Comparison of ENCODE assay signal across 12 mouse cellular contexts in the genomic region with DNA sequence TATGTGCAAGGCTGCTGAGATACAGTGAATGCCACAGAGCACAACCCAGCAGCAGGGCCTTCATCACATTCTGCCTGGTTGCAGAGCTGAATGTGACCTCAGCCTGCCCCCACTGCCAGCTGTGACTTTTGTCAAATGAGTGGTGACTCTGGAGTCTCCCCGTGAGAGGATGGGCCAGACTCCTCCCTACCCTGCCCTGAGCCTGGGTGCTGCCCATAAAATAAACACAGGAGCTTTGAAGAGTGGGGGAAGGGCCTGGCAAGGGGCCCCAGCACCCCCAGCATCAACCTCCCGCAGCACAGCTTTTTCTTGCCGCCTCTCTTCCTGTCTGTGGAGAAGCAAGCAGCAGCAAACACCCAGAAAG.
DNase-seq lines count a peak whose midpoint lies in the region; ATAC-seq and TF ChIP-seq lines count a peak whose summit lies in the region.
"Had no signal": no experiment of that assay in that cellular context is flagged by ENCODE, and none has a peak within 500 bp of the region (broad histone marks: within the 10 kb centered on the region; RNA-seq: fewer than 3 reads in every experiment).

No protein-coding gene starts in this region.

- no peaks in the 10 kb centered on the region for H3K9me3 ChIP-seq in forebrain, embryonic 10.5 days
- H3K9me3 ChIP-seq in forebrain, embryonic 11.5 days (ENCODE audit: control insufficient read depth, low read length) = no peaks in the 10 kb centered on the region
- no peaks in the 10 kb centered on the region for H3K9me3 ChIP-seq in hindbrain, postnatal 0 days (ENCODE audit: low read length)
- no peaks in the 10 kb centered on the region for H3K9me3 ChIP-seq in stomach, embryonic 14.5 days (ENCODE audit: control insufficient read depth, low read depth, low read length)
- H3K9me3 ChIP-seq: midbrain, embryonic 12.5 days had no signal

- no peak overlapping the region for H3K9ac ChIP-seq in forebrain, embryonic 11.5 days (ENCODE audit: low read length)
- H3K9ac ChIP-seq in hindbrain, postnatal 0 days (replicated peaks; ENCODE audit: low read length) = no peak overlapping the region
- no peak overlapping the region for H3K9ac ChIP-seq in stomach, embryonic 14.5 days (replicated peaks; ENCODE audit: low read depth, low read length)
- H3K9ac ChIP-seq: midbrain, embryonic 12.5 days had no signal

- WGBS in forebrain, embryonic 10.5 days = 67% methylated on average over 3 of the region's 3 CpGs
- 72% methylated on average over 3 of the region's 3 CpGs for WGBS in forebrain, embryonic 11.5 days
- 42% methylated on average over 3 of the region's 3 CpGs for WGBS in hindbrain, postnatal 0 days
- WGBS in stomach, embryonic 14.5 days = 7% methylated on average over 3 of the region's 3 CpGs

- peak overlapping the region; percentile 60 for H3K27ac ChIP-seq in forebrain, embryonic 10.5 days
- no peak overlapping the region for H3K27ac ChIP-seq in forebrain, embryonic 11.5 days (ENCODE audit: low read depth, low read length)
- H3K27ac ChIP-seq in hindbrain, postnatal 0 days = peak overlapping the region; percentile 54
- peak overlapping the region; percentile 72; the same call in 1 of the 2 replicates for H3K27ac ChIP-seq in stomach, embryonic 14.5 days (ENCODE audit: low read length)

- no peak for ATAC-seq in forebrain, embryonic 11.5 days (replicated peaks; ENCODE audit: low FRiP score)
- peak; percentile 36; the same call in 1 of the 2 replicates for ATAC-seq in hindbrain, postnatal 0 days
- peak; percentile 70 for ATAC-seq in stomach, embryonic 14.5 days (ENCODE audit: insufficient number of reproducible peaks, insufficient read depth, low FRiP score, low read depth)
- ATAC-seq: Patski had no signal

- no peaks in the 10 kb centered on the region for H3K27me3 ChIP-seq in forebrain, embryonic 10.5 days (ENCODE audit: poor library complexity, severe bottlenecking)
- no peaks in the 10 kb centered on the region for H3K27me3 ChIP-seq in forebrain, embryonic 11.5 days (ENCODE audit: control insufficient read depth, insufficient read depth, low read length)
- no peaks in the 10 kb centered on the region for H3K27me3 ChIP-seq in hindbrain, postnatal 0 days (ENCODE audit: insufficient read depth, low read length)
- no peaks in the 10 kb centered on the region for H3K27me3 ChIP-seq in stomach, embryonic 14.5 days (ENCODE audit: control insufficient read depth, insufficient read depth, low read length)
- H3K27me3 ChIP-seq: midbrain, embryonic 12.5 days; Patski had no signal

- DNase-seq in forebrain, embryonic 10.5 days (ENCODE audit: extremely low spot score, low spot score) = no peak
- DNase-seq in forebrain, embryonic 11.5 days (ENCODE audit: low spot score) = no peak
- peak; percentile 35 for DNase-seq in lung, postnatal 10 days
- DNase-seq in lung, postnatal 14 days = no peak
- no peak for DNase-seq in hindbrain, postnatal 0 days (ENCODE audit: low spot score)
- no peak for DNase-seq in urinary bladder, postnatal 4 days (ENCODE audit: low spot score in 2 of 2)
- no peak for DNase-seq in right cerebral cortex, postnatal 25 days
- DNase-seq: gastrocnemius, postnatal 25 days; kidney, adult 18-20 months had no signal

- peaks cover 48% of the 10 kb centered on the region for H3K36me3 ChIP-seq in forebrain, embryonic 10.5 days (replicated peaks)
- no peaks in the 10 kb centered on the region for H3K36me3 ChIP-seq in forebrain, embryonic 11.5 days (ENCODE audit: control insufficient read depth, insufficient read depth, low read length)
- no peaks in the 10 kb centered on the region for H3K36me3 ChIP-seq in hindbrain, postnatal 0 days (ENCODE audit: insufficient read depth, low read length)
- H3K36me3 ChIP-seq in stomach, embryonic 14.5 days (ENCODE audit: control insufficient read depth, insufficient read depth, low read length) = peaks cover 6% of the 10 kb centered on the region

- TF ChIP-seq CTCF in hindbrain, postnatal 0 days (IDR thresholded peaks at IDR 0.05; ENCODE audit: low read depth) = no peak

- H3K4me3 ChIP-seq in forebrain, embryonic 10.5 days = no peak overlapping the region
- H3K4me3 ChIP-seq in forebrain, embryonic 11.5 days (ENCODE audit: low read depth, low read length) = no peak overlapping the region
- H3K4me3 ChIP-seq in hindbrain, postnatal 0 days (ENCODE audit: low read length) = no peak overlapping the region
- no peak overlapping the region for H3K4me3 ChIP-seq in stomach, embryonic 14.5 days (ENCODE audit: low read depth, low read length)
- H3K4me3 ChIP-seq: midbrain, embryonic 12.5 days had no signal

- no peak overlapping the region for H3K4me2 ChIP-seq in forebrain, embryonic 11.5 days (ENCODE audit: low read depth, low read length, severe bottlenecking)
- no peak overlapping the region for H3K4me2 ChIP-seq in hindbrain, postnatal 0 days (ENCODE audit: low read depth, low read length)
- no peak overlapping the region for H3K4me2 ChIP-seq in stomach, embryonic 14.5 days (replicated peaks; ENCODE audit: low read depth, low read length)
- H3K4me2 ChIP-seq: midbrain, embryonic 12.5 days had no signal

- H3K4me1 ChIP-seq in forebrain, embryonic 10.5 days = peaks cover 18% of the 10 kb centered on the region; the same call in 1 of the 2 replicates
- no peaks in the 10 kb centered on the region for H3K4me1 ChIP-seq in forebrain, embryonic 11.5 days (replicated peaks; ENCODE audit: control insufficient read depth, insufficient read depth, low read length)
- no peaks in the 10 kb centered on the region for H3K4me1 ChIP-seq in hindbrain, postnatal 0 days (ENCODE audit: insufficient read depth, low read length)
- H3K4me1 ChIP-seq in stomach, embryonic 14.5 days (ENCODE audit: control insufficient read depth, insufficient read depth, low read length) = peaks cover 14% of the 10 kb centered on the region; the same call in 1 of the 2 replicates
